Mouse (Mus musculus) hindbrain, embryonic 12.5 days (tissue): ENCODE measurements at regions not wholly inside any gene's neighbourhood (a gene's known extent, or its start where the extent isn't known, plus 50 kb on each side); places are given as distances from the start of the nearest gene placed in this dataset.

ENCODE experiments used
- ATAC-seq: fragments of 200-750 bp; cut with Nextera tagmentation; 2 replicates; pipeline ENCODE4 v1.8.0; 2017; ENCODE audit warnings: moderate TSS enrichment; ENCODE audit not compliant: low FRiP score
- H3K27ac ChIP-seq: fragments of 300-500 bp; sonication (generic); 2 replicates; pipeline ENCODE4 v1.5.1; 2016; ENCODE audit warnings: mild to moderate bottlenecking
- H3K27me3 ChIP-seq: fragments of 300-500 bp; sonication (generic); 2 replicates; pipeline ENCODE4 v1.6.1; 2016; ENCODE audit warnings: mild to moderate bottlenecking
- H3K36me3 ChIP-seq: fragments of 300-500 bp; sonication (generic); 2 replicates; pipeline ENCODE4 v1.6.1; 2016; ENCODE audit warnings: mild to moderate bottlenecking
- H3K4me1 ChIP-seq: fragments of 300-500 bp; sonication (generic); 2 replicates; pipeline ENCODE4 v1.6.1; 2016
- H3K4me2 ChIP-seq: fragments of 300-500 bp; sonication (generic); replicated peaks from 2 replicates; pipeline ENCODE4 v1.6.1; 2016; ENCODE audit warnings: mild to moderate bottlenecking
- H3K4me3 ChIP-seq: fragments of 300-500 bp; sonication (generic); 2 replicates; pipeline ENCODE4 v1.5.1; 2016; ENCODE audit warnings: mild to moderate bottlenecking
- H3K9ac ChIP-seq: fragments of 300-500 bp; sonication (generic); 2 replicates; pipeline ENCODE4 v1.6.1; 2016; ENCODE audit warnings: mild to moderate bottlenecking, moderate library complexity
- H3K9me3 ChIP-seq: fragments of 300-500 bp; sonication (generic); replicated peaks from 2 replicates; pipeline ENCODE4 v1.6.1; 2016; ENCODE audit warnings: mild to moderate bottlenecking
- WGBS: fragments of 180-500 bp; shearing (Covaris S2); methylation state at CpG from one replicate; pipeline ENCODE4 v1.1.7; 2016; 5-methylcytosine and 5-hydroxymethylcytosine counted together

- Histone ChIP-seq H3K27ac (no peak overlapping the region), H3K9me3 (no peaks in the 10 kb centered on the region), H3K4me2 (no peak overlapping the region), H3K4me1 (0 out of 2 replicates have a peak, but pooled peaks cover 3% of the 10 kb centered on the region), H3K27me3 (no peaks in the 10 kb centered on the region), H3K9ac (no peak overlapping the region), H3K4me3 (no peak overlapping the region), H3K36me3 (no peaks in the 10 kb centered on the region)
- WGBS: 72% methylated on average over 2 of the region's 2 CpGs
- no peak for ATAC-seq
Observed at GRCm38 (mm10) chr14:74117686-74118085, 456.7 kb downstream of the Gm21750 start.

DNA sequence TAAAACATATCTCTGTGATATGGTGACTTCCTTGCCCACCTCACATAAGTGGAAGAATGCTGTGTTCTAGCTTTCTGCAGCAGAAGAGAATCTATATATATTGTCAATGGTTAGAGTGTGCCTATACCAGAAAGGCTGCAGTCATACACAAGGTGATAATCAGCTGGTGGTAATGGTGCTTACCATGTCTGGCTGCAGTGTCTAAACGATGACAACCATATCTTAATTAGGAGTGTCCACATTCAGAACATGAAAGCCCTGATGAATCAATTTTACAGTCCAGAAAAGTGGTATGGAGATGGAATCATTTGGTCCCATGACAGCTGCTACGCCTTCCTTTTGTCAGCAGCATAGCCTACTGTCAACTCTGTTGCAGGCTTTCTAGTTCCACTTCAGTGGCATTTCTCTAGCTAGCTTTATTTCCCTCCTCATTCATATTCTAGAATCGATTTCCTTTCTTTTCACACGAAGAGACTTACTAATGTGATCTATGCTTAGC is 484.2 kb downstream of the Gm21750 start:
- Histone ChIP-seq H3K27ac (no peak overlapping the region), H3K4me3 (no peak overlapping the region), H3K9ac (no peak overlapping the region), H3K4me2 (no peak overlapping the region), H3K36me3 (no peaks in the 10 kb centered on the region), H3K27me3 (no peaks in the 10 kb centered on the region), H3K9me3 (no peaks in the 10 kb centered on the region), H3K4me1 (no peaks in the 10 kb centered on the region)
- 59% methylated on average over 4 of the region's 4 CpGs for WGBS
- ATAC-seq: peak; percentile 69

- no peak overlapping the region for H3K4me3 ChIP-seq
- H3K36me3 ChIP-seq: no peaks in the 10 kb centered on the region
- no peak overlapping the region for H3K9ac ChIP-seq
- WGBS: 88% methylated on average over 2 of the region's 2 CpGs
- no peaks in the 10 kb centered on the region for H3K27me3 ChIP-seq
- no peak overlapping the region for H3K27ac ChIP-seq
- ATAC-seq: no peak
- no peak overlapping the region for H3K4me2 ChIP-seq
- H3K4me1 ChIP-seq: no peaks in the 10 kb centered on the region
- H3K9me3 ChIP-seq: no peaks in the 10 kb centered on the region
Observed at GRCm38 (mm10) chr14:74166221-74166620, 474.4 kb upstream of the Htr2a start.

DNA sequence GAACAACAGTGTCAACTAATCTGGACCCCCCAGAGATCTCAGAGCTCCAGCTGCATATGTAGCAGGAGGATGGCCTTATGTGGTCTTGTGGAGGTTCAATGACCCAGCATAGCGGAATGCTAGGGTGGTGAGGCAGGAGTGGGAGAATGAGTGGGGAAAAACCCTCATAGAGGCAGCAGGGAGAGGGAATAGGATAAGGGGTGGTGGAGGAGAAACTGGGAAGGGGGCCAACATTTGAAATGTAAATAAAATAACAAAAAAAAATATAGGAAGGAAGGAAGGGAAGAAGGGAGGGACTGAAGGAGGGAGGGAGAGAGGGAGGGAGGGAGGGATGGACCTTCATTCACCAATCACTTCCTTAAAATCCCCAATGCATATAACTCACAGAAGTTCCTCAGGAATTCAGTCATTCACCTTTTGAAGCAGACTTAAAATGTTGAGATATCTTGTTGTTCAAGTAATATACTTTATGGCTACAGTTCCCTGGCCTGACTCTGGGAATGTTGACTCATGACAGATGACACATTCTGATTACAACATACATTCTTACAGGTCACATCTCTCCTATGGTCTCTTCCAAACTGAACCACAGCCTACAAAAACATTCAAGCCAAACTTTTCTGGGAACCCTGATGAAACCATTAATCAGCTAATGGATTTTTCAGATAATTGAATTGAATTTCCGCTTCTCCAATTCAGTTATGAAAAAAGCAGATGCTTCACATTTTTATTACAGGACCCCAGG is 471.3 kb upstream of the Htr2a start:
- no peak overlapping the region for H3K9ac ChIP-seq
- H3K4me3 ChIP-seq: no peak overlapping the region
- H3K4me1 ChIP-seq: no peaks in the 10 kb centered on the region
- WGBS: 92% methylated on average over 2 of the region's 2 CpGs
- no peak overlapping the region for H3K4me2 ChIP-seq
- H3K36me3 ChIP-seq: no peaks in the 10 kb centered on the region
- no peak overlapping the region for H3K27ac ChIP-seq
- no peaks in the 10 kb centered on the region for H3K9me3 ChIP-seq
- H3K27me3 ChIP-seq: no peaks in the 10 kb centered on the region
- ATAC-seq: no peak

- 84% methylated on average over 2 of the region's 2 CpGs for WGBS
- Histone ChIP-seq H3K9me3 (no peaks in the 10 kb centered on the region), H3K4me2 (no peak overlapping the region), H3K27ac (no peak overlapping the region), H3K27me3 (no peaks in the 10 kb centered on the region), H3K36me3 (no peaks in the 10 kb centered on the region), H3K4me3 (no peak overlapping the region), H3K4me1 (no peaks in the 10 kb centered on the region), H3K9ac (no peak overlapping the region)
- no peak for ATAC-seq
Observed at GRCm38 (mm10) chr14:74180066-74180465, 460.6 kb upstream of the Htr2a start.

GRCm38 (mm10) chr14:74182996-74183395 is 457.6 kb upstream of the Htr2a start:
- H3K27ac ChIP-seq: no peak overlapping the region
- no peak overlapping the region for H3K9ac ChIP-seq
- no peak overlapping the region for H3K4me3 ChIP-seq
- no peaks in the 10 kb centered on the region for H3K27me3 ChIP-seq
- no peaks in the 10 kb centered on the region for H3K9me3 ChIP-seq
- H3K4me2 ChIP-seq: no peak overlapping the region
- no peaks in the 10 kb centered on the region for H3K4me1 ChIP-seq
- 88% methylated on average over 4 of the region's 4 CpGs for WGBS
- ATAC-seq: no peak
- no peaks in the 10 kb centered on the region for H3K36me3 ChIP-seq

DNA sequence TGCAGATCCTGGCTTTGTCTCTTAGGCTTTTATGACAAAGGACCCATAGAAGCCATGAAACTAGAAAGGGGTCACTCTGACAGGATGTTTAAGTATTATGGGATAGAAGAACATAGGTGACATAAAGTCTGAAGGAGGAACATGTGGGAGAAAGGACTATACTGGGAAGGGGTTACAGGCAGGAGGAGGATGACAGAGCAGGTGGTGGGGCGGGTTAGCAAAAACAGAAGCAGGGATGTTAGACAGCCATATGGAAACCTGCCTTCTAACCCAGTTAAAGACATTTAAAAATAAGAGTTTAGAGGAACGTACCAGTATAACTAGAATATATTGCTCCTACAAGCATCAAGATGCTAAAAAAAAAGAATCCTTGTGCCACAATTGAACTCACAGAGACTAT is 438.9 kb upstream of the Htr2a start:
- H3K4me2 ChIP-seq: no peak overlapping the region
- H3K27me3 ChIP-seq: no peaks in the 10 kb centered on the region
- H3K4me1 ChIP-seq: no peaks in the 10 kb centered on the region
- WGBS: 90% methylated on average over 2 of the region's 2 CpGs
- ATAC-seq: no peak
- no peaks in the 10 kb centered on the region for H3K36me3 ChIP-seq
- H3K9ac ChIP-seq: no peak overlapping the region
- H3K9me3 ChIP-seq: no peaks in the 10 kb centered on the region
- no peak overlapping the region for H3K4me3 ChIP-seq
- no peak overlapping the region for H3K27ac ChIP-seq

DNA sequence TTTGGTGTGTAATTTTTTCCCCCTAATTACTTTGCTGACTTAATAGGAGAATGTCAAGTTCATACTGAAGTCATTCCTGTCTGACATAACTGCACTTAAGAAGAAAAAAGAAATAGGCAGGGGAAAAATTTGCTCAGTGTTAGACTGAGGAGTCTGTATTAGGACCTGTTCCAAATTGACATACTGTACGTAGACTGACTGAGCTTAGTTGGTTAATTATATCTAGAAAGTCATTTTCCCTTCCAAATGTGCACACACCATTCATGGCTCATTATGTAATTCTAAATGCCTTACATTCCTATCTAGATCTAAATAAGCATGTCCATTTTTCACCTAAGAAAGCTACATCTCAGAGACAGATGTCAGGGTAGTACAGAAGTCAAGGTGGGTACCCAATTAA is 435.6 kb upstream of the Htr2a start:
- H3K27ac ChIP-seq: no peak overlapping the region
- WGBS: 85% methylated on average over 1 of the region's 1 CpGs
- no peak overlapping the region for H3K4me3 ChIP-seq
- H3K9ac ChIP-seq: no peak overlapping the region
- no peaks in the 10 kb centered on the region for H3K27me3 ChIP-seq
- no peaks in the 10 kb centered on the region for H3K36me3 ChIP-seq
- H3K4me1 ChIP-seq: no peaks in the 10 kb centered on the region
- H3K4me2 ChIP-seq: no peak overlapping the region
- no peak for ATAC-seq
- no peaks in the 10 kb centered on the region for H3K9me3 ChIP-seq

DNA sequence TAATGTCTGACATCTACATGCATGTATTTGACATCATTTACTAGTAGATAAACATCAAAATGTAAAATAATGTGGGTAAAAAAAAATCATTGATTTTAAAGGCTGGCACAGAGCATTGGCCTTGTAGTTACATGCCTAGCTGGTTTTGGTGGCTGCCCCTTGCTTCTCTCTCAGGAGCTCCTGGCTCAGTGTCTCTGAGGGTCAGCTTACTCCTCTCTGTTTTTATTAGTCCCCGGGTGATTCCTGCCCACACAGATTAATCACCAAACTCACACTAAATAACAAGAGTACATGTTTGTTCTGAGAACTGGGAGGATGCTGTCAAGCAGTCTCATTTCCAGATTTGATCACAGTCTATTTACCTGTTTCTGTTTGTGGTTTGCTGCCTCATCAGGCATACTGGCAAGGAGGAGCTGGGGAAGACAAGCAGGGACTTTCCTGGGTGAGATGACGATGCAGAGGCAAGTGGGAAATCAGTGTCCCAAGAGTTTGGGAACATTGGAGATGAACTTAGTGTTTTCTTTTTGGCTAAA is 422.7 kb upstream of the Htr2a start:
- 65% methylated on average over 2 of the region's 2 CpGs for WGBS
- ATAC-seq: no peak

DNA sequence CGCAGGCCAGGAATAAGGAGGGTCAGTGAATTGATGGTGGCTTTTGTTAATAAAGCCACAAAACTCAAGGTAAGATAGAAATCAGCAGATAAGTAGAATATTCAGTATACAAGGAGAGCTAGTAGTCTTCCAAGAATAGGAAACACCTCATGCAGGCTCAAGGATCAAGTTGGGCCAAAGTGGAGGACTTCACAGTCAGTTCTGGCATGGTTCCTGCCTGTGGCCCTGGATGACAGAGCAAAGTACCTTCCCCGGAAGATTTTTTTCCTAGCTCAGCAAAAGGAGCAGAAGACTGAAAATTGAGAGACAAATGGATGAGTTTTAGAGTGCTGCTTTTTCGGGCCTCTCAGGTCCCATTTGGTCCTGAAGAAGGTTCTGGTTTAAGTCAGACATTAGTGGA is 420.9 kb upstream of the Htr2a start:
- Histone ChIP-seq H3K36me3 (no peaks in the 10 kb centered on the region), H3K9me3 (no peaks in the 10 kb centered on the region), H3K9ac (no peak overlapping the region), H3K27me3 (no peaks in the 10 kb centered on the region), H3K4me2 (no peak overlapping the region), H3K4me1 (no peaks in the 10 kb centered on the region), H3K4me3 (no peak overlapping the region), H3K27ac (no peak overlapping the region)
- ATAC-seq: no peak
- WGBS: 87% methylated on average over 3 of the region's 3 CpGs

More for the DNA sequence above, 422.7 kb upstream of the Htr2a start:
- no peaks in the 10 kb centered on the region for H3K4me1 ChIP-seq
- no peak overlapping the region for H3K4me2 ChIP-seq
- H3K4me3 ChIP-seq: no peak overlapping the region
- H3K9ac ChIP-seq: no peak overlapping the region
- no peaks in the 10 kb centered on the region for H3K36me3 ChIP-seq
- no peaks in the 10 kb centered on the region for H3K9me3 ChIP-seq
- H3K27me3 ChIP-seq: no peaks in the 10 kb centered on the region
- H3K27ac ChIP-seq: no peak overlapping the region

GRCm38 (mm10) chr14:74222093-74222492 is 418.5 kb upstream of the Htr2a start:
- H3K9me3 ChIP-seq: no peaks in the 10 kb centered on the region
- H3K4me3 ChIP-seq: no peak overlapping the region
- H3K9ac ChIP-seq: no peak overlapping the region
- ATAC-seq: no peak
- H3K4me1 ChIP-seq: no peaks in the 10 kb centered on the region
- no peak overlapping the region for H3K4me2 ChIP-seq
- H3K36me3 ChIP-seq: no peaks in the 10 kb centered on the region
- no peaks in the 10 kb centered on the region for H3K27me3 ChIP-seq
- no peak overlapping the region for H3K27ac ChIP-seq
- 74% methylated on average over 1 of the region's 1 CpGs for WGBS

GRCm38 (mm10) chr14:74229560-74230187 is 411.0 kb upstream of the Htr2a start:
- no peak overlapping the region for H3K27ac ChIP-seq
- no peak overlapping the region for H3K4me3 ChIP-seq
- no peaks in the 10 kb centered on the region; the same call in 1 of the 2 replicates for H3K27me3 ChIP-seq
- no peaks in the 10 kb centered on the region for H3K36me3 ChIP-seq
- no peaks in the 10 kb centered on the region for H3K9me3 ChIP-seq
- H3K9ac ChIP-seq: no peak overlapping the region
- no peak for ATAC-seq
- no peaks in the 10 kb centered on the region for H3K4me1 ChIP-seq
- 83% methylated on average over 5 of the region's 5 CpGs for WGBS
- no peak overlapping the region for H3K4me2 ChIP-seq

DNA sequence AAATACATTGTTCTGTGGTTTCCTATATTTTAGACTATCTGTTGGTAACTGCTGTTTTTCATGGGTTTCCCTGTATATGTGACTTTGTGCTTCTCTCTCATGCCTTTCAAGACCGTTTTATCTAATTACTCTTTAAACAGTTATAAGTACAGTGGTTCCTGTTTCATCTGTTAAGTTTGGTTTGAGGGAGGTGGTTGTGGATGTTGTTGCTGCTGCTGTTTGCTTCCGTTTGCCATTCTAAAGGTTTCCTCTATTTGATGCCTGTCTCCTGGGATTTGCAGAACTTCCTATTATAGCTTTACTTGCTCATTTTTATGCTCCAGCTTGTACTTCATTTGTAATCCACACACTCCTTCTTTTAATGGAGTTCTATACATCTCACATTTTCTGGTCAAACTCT is 400.4 kb upstream of the Htr2a start:
- H3K27me3 ChIP-seq: no peaks in the 10 kb centered on the region
- H3K36me3 ChIP-seq: no peaks in the 10 kb centered on the region
- no peak for ATAC-seq
- WGBS: 70% methylated on average over 2 of the region's 2 CpGs
- no peak overlapping the region for H3K4me2 ChIP-seq
- H3K9ac ChIP-seq: no peak overlapping the region
- no peaks in the 10 kb centered on the region for H3K4me1 ChIP-seq
- H3K27ac ChIP-seq: no peak overlapping the region
- H3K9me3 ChIP-seq: no peaks in the 10 kb centered on the region
- no peak overlapping the region for H3K4me3 ChIP-seq
